17 mouse cellular contexts compared by ENCODE assay signal in the genomic region with DNA sequence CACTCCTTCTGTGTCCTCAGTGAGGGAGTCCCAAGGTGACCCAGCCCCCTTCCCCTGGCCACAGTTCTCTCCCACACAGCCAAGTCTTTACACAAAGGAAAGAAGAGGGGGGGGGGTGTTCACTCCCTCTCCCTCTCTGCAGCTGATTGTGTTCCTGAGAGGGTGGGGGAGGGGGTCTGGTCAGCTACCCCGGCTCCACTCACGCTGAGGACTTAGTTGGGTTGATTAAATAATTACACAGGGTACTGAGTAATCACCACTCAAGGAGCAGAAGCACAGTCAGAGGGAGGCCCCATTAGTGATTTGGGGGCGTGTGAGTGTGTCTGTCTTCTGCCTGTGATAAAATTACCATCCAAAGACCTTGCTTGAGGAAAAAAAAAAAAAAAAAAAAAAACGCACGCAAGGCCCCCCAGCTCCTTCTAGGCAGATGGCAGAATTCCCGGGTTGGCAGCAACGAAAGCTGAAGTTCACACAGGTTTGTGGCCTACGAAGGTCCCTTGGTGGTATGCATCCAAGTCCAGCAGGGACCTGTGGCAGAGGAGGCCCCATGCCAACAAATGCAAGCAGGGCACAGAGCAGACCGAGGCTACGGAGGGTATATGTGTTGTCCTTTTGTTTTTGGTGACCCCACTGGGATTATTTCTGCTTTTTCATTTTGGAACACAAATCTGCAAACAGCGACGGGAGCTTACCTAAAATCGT. TPM values are rescaled to one million over a fixed set of nuclear protein-coding genes. Genes with fewer than 3 reads are reported as not detected.
A peak's percentile ranks its signal among the peaks of the same experiment; 100 is the strongest.
DNase-seq lines count a peak whose midpoint lies in the region; ATAC-seq and TF ChIP-seq lines count a peak whose summit lies in the region.
"Had no signal": no experiment of that assay in that cellular context is flagged by ENCODE, and none has a peak within 500 bp of the region (broad histone marks: within the 10 kb centered on the region; RNA-seq: fewer than 3 reads in every experiment).

No protein-coding gene starts in this region.

- peak; percentile 9 for DNase-seq in adrenal gland, postnatal 10 days
- no peak for DNase-seq in adrenal gland, adult (ENCODE audit: inconsistent age in 2 of 2, low spot score in 1 of 2)
- DNase-seq in lung, postnatal 0 days (ENCODE audit: low spot score): peak; percentile 27
- no peak for DNase-seq in lung, adult 18-20 months
- no peak for DNase-seq in hindbrain, embryonic 14.5 days (ENCODE audit: low spot score)
- DNase-seq in Muller cell, postnatal 12 days (ENCODE audit: inconsistent ontology term): no peak
- no peak for DNase-seq in limb, embryonic 10.5 days (ENCODE audit: low spot score)
- DNase-seq: adrenal gland, postnatal 36 days; cerebellum, adult 11-12 months; embryo, embryonic 11 days; gastrocnemius, postnatal 14 days; kidney, postnatal 25 days; lung, postnatal 36 days; right cerebral cortex, postnatal 4 days had no signal

- no peaks in the 10 kb centered on the region for H3K9me3 ChIP-seq in lung, postnatal 0 days (ENCODE audit: low read length)
- H3K9me3 ChIP-seq in hindbrain, embryonic 14.5 days (ENCODE audit: control insufficient read depth, low read length): no peaks in the 10 kb centered on the region
- H3K9me3 ChIP-seq in stomach, embryonic 16.5 days (replicated peaks; ENCODE audit: control insufficient read depth, low read length): no peaks in the 10 kb centered on the region
- no peaks in the 10 kb centered on the region for H3K9me3 ChIP-seq in limb, embryonic 10.5 days (replicated peaks)
- H3K9me3 ChIP-seq: limb, embryonic 15.5 days had no signal

- TF ChIP-seq EP300 in lung, postnatal 0 days (IDR thresholded peaks at IDR 0.05): no peak

- no peaks in the 10 kb centered on the region for H3K36me3 ChIP-seq in lung, postnatal 0 days (ENCODE audit: insufficient read depth, low read length)
- H3K36me3 ChIP-seq in hindbrain, embryonic 14.5 days (replicated peaks; ENCODE audit: control insufficient read depth, insufficient read depth): no peaks in the 10 kb centered on the region
- H3K36me3 ChIP-seq in stomach, embryonic 16.5 days (ENCODE audit: control insufficient read depth, insufficient read depth, low read length): no peaks in the 10 kb centered on the region
- H3K36me3 ChIP-seq in limb, embryonic 10.5 days: no peaks in the 10 kb centered on the region
- H3K36me3 ChIP-seq: limb, embryonic 15.5 days had no signal

- no peaks in the 10 kb centered on the region for H3K27me3 ChIP-seq in lung, postnatal 0 days (replicated peaks; ENCODE audit: insufficient read depth, low read length)
- 0 out of 2 replicates have a peak, but pooled peaks cover 12% of the 10 kb centered on the region for H3K27me3 ChIP-seq in hindbrain, embryonic 14.5 days (ENCODE audit: control insufficient read depth, insufficient read depth, low read length)
- no peaks in the 10 kb centered on the region for H3K27me3 ChIP-seq in stomach, embryonic 16.5 days (ENCODE audit: control insufficient read depth, insufficient read depth, low read length)
- H3K27me3 ChIP-seq in limb, embryonic 10.5 days (ENCODE audit: low read depth, poor library complexity, severe bottlenecking): peaks cover 30% of the 10 kb centered on the region

- no peak overlapping the region for H3K4me3 ChIP-seq in lung, postnatal 0 days (ENCODE audit: low read depth, low read length)
- H3K4me3 ChIP-seq in hindbrain, embryonic 14.5 days (replicated peaks; ENCODE audit: low read length): no peak overlapping the region
- no peak overlapping the region for H3K4me3 ChIP-seq in stomach, embryonic 16.5 days (replicated peaks; ENCODE audit: low read length)
- H3K4me3 ChIP-seq in limb, embryonic 10.5 days: no peak overlapping the region
- H3K4me3 ChIP-seq: limb, embryonic 15.5 days had no signal

- peak; percentile 74 for ATAC-seq in lung, postnatal 0 days
- ATAC-seq in hindbrain, embryonic 14.5 days (ENCODE audit: low FRiP score): peak; percentile 39; the same call in 1 of the 2 replicates
- peak; percentile 12; the same call in 1 of the 2 replicates for ATAC-seq in stomach, embryonic 16.5 days (ENCODE audit: insufficient read depth, low FRiP score)
- ATAC-seq: intestine, embryonic 16.5 days had no signal

- 39% methylated on average over 13 of the region's 13 CpGs for WGBS in lung, postnatal 0 days
- WGBS in hindbrain, embryonic 14.5 days: 31% methylated on average over 13 of the region's 13 CpGs
- WGBS in stomach, embryonic 16.5 days: 32% methylated on average over 13 of the region's 13 CpGs
- WGBS in limb, embryonic 10.5 days: 57% methylated on average over 13 of the region's 13 CpGs

- no peak overlapping the region for H3K9ac ChIP-seq in lung, postnatal 0 days (replicated peaks; ENCODE audit: low read depth)
- H3K9ac ChIP-seq in hindbrain, embryonic 14.5 days: no peak overlapping the region
- no peak overlapping the region for H3K9ac ChIP-seq in stomach, embryonic 16.5 days (ENCODE audit: low read length)
- H3K9ac ChIP-seq: limb, embryonic 15.5 days had no signal

- H3K27ac ChIP-seq in lung, postnatal 0 days (ENCODE audit: low read length): no peak overlapping the region
- no peak overlapping the region for H3K27ac ChIP-seq in hindbrain, embryonic 14.5 days
- H3K27ac ChIP-seq in stomach, embryonic 16.5 days (ENCODE audit: low read length): no peak overlapping the region
- no peak overlapping the region for H3K27ac ChIP-seq in limb, embryonic 10.5 days
- H3K27ac ChIP-seq: limb, embryonic 15.5 days had no signal

- no peaks in the 10 kb centered on the region for H3K4me1 ChIP-seq in lung, postnatal 0 days (ENCODE audit: insufficient read depth, low read depth, low read length)
- no peaks in the 10 kb centered on the region for H3K4me1 ChIP-seq in hindbrain, embryonic 14.5 days (replicated peaks; ENCODE audit: control insufficient read depth, insufficient read depth, low read length)
- peaks cover 6% of the 10 kb centered on the region; the same call in 1 of the 2 replicates for H3K4me1 ChIP-seq in stomach, embryonic 16.5 days (ENCODE audit: control insufficient read depth, insufficient read depth, low read length)
- peaks cover 26% of the 10 kb centered on the region for H3K4me1 ChIP-seq in limb, embryonic 10.5 days

- H3K4me2 ChIP-seq in lung, postnatal 0 days (replicated peaks; ENCODE audit: low read depth, low read length): no peak overlapping the region
- no peak overlapping the region for H3K4me2 ChIP-seq in hindbrain, embryonic 14.5 days (replicated peaks)
- no peak overlapping the region for H3K4me2 ChIP-seq in stomach, embryonic 16.5 days (ENCODE audit: low read depth, low read length)
- H3K4me2 ChIP-seq: limb, embryonic 15.5 days had no signal

- TF ChIP-seq CTCF in lung, postnatal 0 days (IDR thresholded peaks at IDR 0.05): no peak

RNA-seq across cellular contexts. Expression of a gene that starts 55.3 kb away (rescaled TPM):
- total RNA-seq in adrenal gland, postnatal 10 days (2021): 10 to 100 TPM; 72.7 to 75.0 TPM
- polyA plus RNA-seq in lung, postnatal 0 days (2015; fragmentation: Nextera tagmentation; extraction: Ambion mirVana): 38.7 and 51.5 TPM in 2 replicates
- polyA plus RNA-seq in hindbrain, embryonic 14.5 days (2014; fragmentation: Nextera tagmentation; extraction: Ambion mirVana): 58.9 and 67.6 TPM in 2 replicates
- polyA plus RNA-seq in stomach, embryonic 16.5 days (2015; fragmentation: Nextera tagmentation; extraction: Ambion mirVana): 55.4 and 64.1 TPM in 2 replicates
- polyA plus RNA-seq in limb, embryonic 10.5 days (2016; fragmentation: Nextera tagmentation; extraction: Ambion mirVana): 96.6 and 107 TPM in 2 replicates

Comparison
In these comparisons a context has a peak if more than half of its experiments do, and no peak if none do; other contexts are left out.
1. DNase-seq: peak in adrenal gland, postnatal 10 days (single experiment) and lung, postnatal 0 days (single experiment); none in adrenal gland, adult (0 of 2), lung, adult 18-20 months (0 of 2), hindbrain, embryonic 14.5 days (single experiment), Muller cell, postnatal 12 days (single experiment) and limb, embryonic 10.5 days (single experiment).
2. ATAC-seq: peak in every context shown above with its lines; median percentile 74 in lung, postnatal 0 days; 39 in hindbrain, embryonic 14.5 days; 12 in stomach, embryonic 16.5 days.